Comparison of ENCODE assay signal across 8 mouse cellular contexts in the genomic region with DNA sequence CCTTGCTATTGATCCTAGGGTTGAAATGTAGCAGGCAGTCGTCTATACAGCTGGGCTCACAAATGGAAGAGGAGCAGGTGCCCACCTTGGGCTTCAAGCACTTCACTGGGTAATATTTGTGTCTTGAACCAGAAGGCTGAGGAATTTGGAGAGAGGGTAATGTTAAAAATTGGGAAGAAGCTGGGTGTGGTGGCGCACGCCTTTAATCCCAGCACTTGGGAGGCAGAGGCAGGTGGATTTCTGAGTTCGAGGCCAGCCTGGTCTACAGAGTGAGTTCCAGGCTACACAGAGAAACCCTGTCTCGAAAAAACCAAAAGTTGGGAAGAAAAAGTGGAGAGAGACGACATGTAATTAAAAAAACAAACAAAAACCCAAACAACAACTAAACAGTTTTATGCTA. TPM values are rescaled to one million over a fixed set of nuclear protein-coding genes. Genes with fewer than 3 reads are reported as not detected.
DNase-seq lines count a peak whose midpoint lies in the region; ATAC-seq and TF ChIP-seq lines count a peak whose summit lies in the region.
"Not testable (repeated sequence)": the region's sequence is repeated elsewhere in the genome, so short reads cannot be mapped to it uniquely, and the experiment has no call there.

No protein-coding gene starts in this region.

- not testable (repeated sequence) for ATAC-seq in embryonic facial prominence, embryonic 12.5 days (ENCODE audit: insufficient number of reproducible peaks, insufficient read depth, low FRiP score, low TSS enrichment); forebrain, postnatal 0 days; hindbrain, embryonic 11.5 days (ENCODE audit: low FRiP score); kidney, embryonic 15.5 days (replicated peaks; ENCODE audit: low FRiP score); liver, embryonic 12.5 days; neural tube, embryonic 15.5 days (ENCODE audit: low FRiP score)

- 84% methylated on average over 6 of the region's 6 CpGs for WGBS in embryonic facial prominence, embryonic 12.5 days
- 74% methylated on average over 6 of the region's 6 CpGs for WGBS in forebrain, postnatal 0 days
- 85% methylated on average over 6 of the region's 6 CpGs for WGBS in hindbrain, embryonic 11.5 days
- 79% methylated on average over 6 of the region's 6 CpGs for WGBS in kidney, embryonic 15.5 days
- WGBS in liver, embryonic 12.5 days (ENCODE audit: insufficient replicate concordance) = 68% methylated on average over 6 of the region's 6 CpGs
- WGBS in midbrain, embryonic 10.5 days = 85% methylated on average over 6 of the region's 6 CpGs
- 81% methylated on average over 6 of the region's 6 CpGs for WGBS in neural tube, embryonic 15.5 days

- H3K36me3 ChIP-seq in ES-E14 (ENCODE audit: control insufficient read depth, insufficient read depth, low read length, poor library complexity, severe bottlenecking); embryonic facial prominence, embryonic 12.5 days; forebrain, postnatal 0 days (ENCODE audit: insufficient read depth); hindbrain, embryonic 11.5 days (ENCODE audit: control insufficient read depth, insufficient read depth, low read length); kidney, embryonic 15.5 days; midbrain, embryonic 10.5 days; neural tube, embryonic 15.5 days: not testable (repeated sequence)
- peaks cover 11% of the 10 kb centered on the region for H3K36me3 ChIP-seq in liver, embryonic 12.5 days

- H3K9ac ChIP-seq in ES-E14 (ENCODE audit: insufficient read depth, low read depth, low read length, poor library complexity, severe bottlenecking); embryonic facial prominence, embryonic 12.5 days; forebrain, postnatal 0 days; hindbrain, embryonic 11.5 days (ENCODE audit: low read depth, low read length): not testable (repeated sequence)
- H3K9ac ChIP-seq in kidney, embryonic 15.5 days = peak overlapping the region; percentile 85; the same call in 1 of the 2 replicates
- peak overlapping the region; percentile 92 for H3K9ac ChIP-seq in liver, embryonic 12.5 days
- peak overlapping the region; percentile 82; the same call in 1 of the 2 replicates for H3K9ac ChIP-seq in neural tube, embryonic 15.5 days (replicated peaks)

- not testable (repeated sequence) for H3K9me3 ChIP-seq in ES-E14 (ENCODE audit: control insufficient read depth, insufficient read depth, low read depth, low read length); embryonic facial prominence, embryonic 12.5 days; forebrain, postnatal 0 days (ENCODE audit: low read length); hindbrain, embryonic 11.5 days (ENCODE audit: control insufficient read depth, low read length); kidney, embryonic 15.5 days (replicated peaks); liver, embryonic 12.5 days (replicated peaks); midbrain, embryonic 10.5 days (replicated peaks); neural tube, embryonic 15.5 days (replicated peaks)

- H3K4me3 ChIP-seq in ES-E14 (ENCODE audit: insufficient read depth in 1 of 2, low read depth in 1 of 2, low read length in 2 of 2, poor library complexity in 1 of 2, severe bottlenecking in 1 of 2) = peak overlapping the region; percentile 89 to 96; a peak in 2 of 4 replicates
- H3K4me3 ChIP-seq in embryonic facial prominence, embryonic 12.5 days; hindbrain, embryonic 11.5 days (ENCODE audit: low read depth, low read length): not testable (repeated sequence)
- peak overlapping the region; percentile 78; the same call in 1 of the 2 replicates for H3K4me3 ChIP-seq in forebrain, postnatal 0 days (ENCODE audit: low read depth, low read length)
- H3K4me3 ChIP-seq in kidney, embryonic 15.5 days (replicated peaks) = peak overlapping the region; percentile 79
- H3K4me3 ChIP-seq in liver, embryonic 12.5 days = peak overlapping the region; percentile 86
- H3K4me3 ChIP-seq in midbrain, embryonic 10.5 days = peak overlapping the region; percentile 89
- H3K4me3 ChIP-seq in neural tube, embryonic 15.5 days (replicated peaks) = peak overlapping the region; percentile 70

- TF ChIP-seq CTCF in forebrain, postnatal 0 days (IDR thresholded peaks at IDR 0.05; ENCODE audit: low read depth) = not testable (repeated sequence)

- H3K4me2 ChIP-seq in embryonic facial prominence, embryonic 12.5 days (replicated peaks) = peak overlapping the region; percentile 66
- H3K4me2 ChIP-seq in forebrain, postnatal 0 days (ENCODE audit: low read depth) = peak overlapping the region; percentile 81
- H3K4me2 ChIP-seq in hindbrain, embryonic 11.5 days (replicated peaks; ENCODE audit: low read depth, low read length) = peak overlapping the region; percentile 76; the same call in 1 of the 2 replicates
- peak overlapping the region; percentile 72 for H3K4me2 ChIP-seq in kidney, embryonic 15.5 days
- H3K4me2 ChIP-seq in liver, embryonic 12.5 days = peak overlapping the region; percentile 77
- peak overlapping the region; percentile 75 for H3K4me2 ChIP-seq in neural tube, embryonic 15.5 days

- H3K27me3 ChIP-seq in embryonic facial prominence, embryonic 12.5 days; forebrain, postnatal 0 days (ENCODE audit: insufficient read depth, low read length); hindbrain, embryonic 11.5 days (ENCODE audit: control insufficient read depth, insufficient read depth, low read length); kidney, embryonic 15.5 days; liver, embryonic 12.5 days (replicated peaks); midbrain, embryonic 10.5 days (ENCODE audit: low read depth, poor library complexity, severe bottlenecking); neural tube, embryonic 15.5 days (replicated peaks): not testable (repeated sequence)

- H3K4me1 ChIP-seq in ES-E14 (ENCODE audit: control insufficient read depth in 2 of 2, insufficient read depth in 2 of 2, low read length in 2 of 2, poor library complexity in 1 of 2); embryonic facial prominence, embryonic 12.5 days; forebrain, postnatal 0 days (ENCODE audit: insufficient read depth); hindbrain, embryonic 11.5 days (replicated peaks; ENCODE audit: control insufficient read depth, insufficient read depth, low read length): not testable (repeated sequence)
- peaks cover 22% of the 10 kb centered on the region for H3K4me1 ChIP-seq in kidney, embryonic 15.5 days
- H3K4me1 ChIP-seq in liver, embryonic 12.5 days = peaks cover 30% of the 10 kb centered on the region
- H3K4me1 ChIP-seq in midbrain, embryonic 10.5 days = peaks cover 26% of the 10 kb centered on the region
- H3K4me1 ChIP-seq in neural tube, embryonic 15.5 days = peaks cover 21% of the 10 kb centered on the region

- in situ Hi-C loops in ES-E14 (cut with MboI; ENCODE audit: low sequenced_read_pairs in 2 of 2, unreplicated experiment in 2 of 2) = not testable (repeated sequence)

- not testable (repeated sequence) for H3K27ac ChIP-seq in ES-E14 (ENCODE audit: insufficient read depth, low read depth, low read length, poor library complexity, severe bottlenecking); embryonic facial prominence, embryonic 12.5 days
- peak overlapping the region; percentile 97 for H3K27ac ChIP-seq in forebrain, postnatal 0 days (ENCODE audit: low read depth, low read length)
- 0 out of 2 replicates have a peak overlapping the region, but pooled peaks have one; percentile 98 for H3K27ac ChIP-seq in hindbrain, embryonic 11.5 days (ENCODE audit: low read depth, low read length)
- H3K27ac ChIP-seq in kidney, embryonic 15.5 days = peak overlapping the region; percentile 100
- H3K27ac ChIP-seq in liver, embryonic 12.5 days = peak overlapping the region; percentile 100
- H3K27ac ChIP-seq in midbrain, embryonic 10.5 days (replicated peaks) = peak overlapping the region; percentile 99; the same call in 1 of the 2 replicates
- peak overlapping the region; percentile 99; the same call in 1 of the 2 replicates for H3K27ac ChIP-seq in neural tube, embryonic 15.5 days (replicated peaks)

- DNase-seq in ES-E14 (ENCODE audit: low read depth, low spot score); forebrain, postnatal 0 days; hindbrain, embryonic 11.5 days (ENCODE audit: low spot score); midbrain, embryonic 10.5 days (ENCODE audit: low spot score): not testable (repeated sequence)

RNA-seq across cellular contexts. Expression of a gene that starts 1.3 kb away (rescaled TPM):
- total RNA-seq in ES-E14 (2012; rRNA removed) = 94.1 and 99.5 TPM in 2 replicates
- polyA plus RNA-seq in embryonic facial prominence, embryonic 12.5 days (2016; fragmentation: Nextera tagmentation; extraction: Ambion mirVana) = 57.0 and 62.0 TPM in 2 replicates
- 73.2 and 97.6 TPM in 2 replicates for total RNA-seq in forebrain, postnatal 0 days (2014; rRNA removed)
- polyA plus RNA-seq in forebrain, postnatal 0 days (2015; fragmentation: Nextera tagmentation; extraction: Ambion mirVana) = 12.0 and 26.1 TPM in 2 replicates
- 38.0 and 52.6 TPM in 2 replicates for polyA plus RNA-seq in hindbrain, embryonic 11.5 days (2014; fragmentation: Nextera tagmentation; extraction: Ambion mirVana)
- 41.1 and 41.7 TPM in 2 replicates for polyA plus RNA-seq in kidney, embryonic 15.5 days (2015; fragmentation: Nextera tagmentation; extraction: Ambion mirVana)
- polyA plus RNA-seq in liver, embryonic 12.5 days (2016; fragmentation: Nextera tagmentation; extraction: Ambion mirVana) = 27.4 and 27.5 TPM in 2 replicates
- 36.1 and 37.4 TPM in 2 replicates for polyA plus RNA-seq in midbrain, embryonic 10.5 days (2016; fragmentation: Nextera tagmentation; extraction: Ambion mirVana)
- polyA plus RNA-seq in neural tube, embryonic 15.5 days (2015; fragmentation: Nextera tagmentation; extraction: Ambion mirVana) = 42.1 and 48.2 TPM in 2 replicates

RNA-seq across cellular contexts. Expression of a gene that starts 16.5 kb away (rescaled TPM):
- 48.0 and 83.8 TPM in 2 replicates for total RNA-seq in ES-E14 (2012; rRNA removed)
- polyA plus RNA-seq in embryonic facial prominence, embryonic 12.5 days (2016; fragmentation: Nextera tagmentation; extraction: Ambion mirVana) = 94.9 and 102 TPM in 2 replicates
- total RNA-seq in forebrain, postnatal 0 days (2014; rRNA removed) = 65.3 and 65.8 TPM in 2 replicates
- polyA plus RNA-seq in forebrain, postnatal 0 days (2015; fragmentation: Nextera tagmentation; extraction: Ambion mirVana) = 180 and 203 TPM in 2 replicates
- polyA plus RNA-seq in hindbrain, embryonic 11.5 days (2014; fragmentation: Nextera tagmentation; extraction: Ambion mirVana) = 118 and 124 TPM in 2 replicates
- polyA plus RNA-seq in kidney, embryonic 15.5 days (2015; fragmentation: Nextera tagmentation; extraction: Ambion mirVana) = 171 TPM in 2 replicates
- 103 and 114 TPM in 2 replicates for polyA plus RNA-seq in liver, embryonic 12.5 days (2016; fragmentation: Nextera tagmentation; extraction: Ambion mirVana)
- 121 TPM in 2 replicates for polyA plus RNA-seq in midbrain, embryonic 10.5 days (2016; fragmentation: Nextera tagmentation; extraction: Ambion mirVana)
- 218 and 249 TPM in 2 replicates for polyA plus RNA-seq in neural tube, embryonic 15.5 days (2015; fragmentation: Nextera tagmentation; extraction: Ambion mirVana)
